Mouse (Mus musculus) lung, embryonic 14.5 days (tissue): ENCODE results near the gene St5. TPM values are rescaled to one million over a fixed set of nuclear protein-coding genes. Genes with fewer than 3 reads are reported as not detected.
A peak's percentile ranks its signal among the peaks of the same experiment; 100 is the strongest.

Experiments
- ATAC-seq: fragments of 200-750 bp; cut with Nextera tagmentation; 2 replicates; pipeline ENCODE4 v1.8.0; 2017; ENCODE audit warnings: mild to moderate bottlenecking, moderate TSS enrichment, moderate library complexity; ENCODE audit not compliant: insufficient read depth
- DNase-seq: peaks from one replicate; pipeline ENCODE4 v3.0.0-alpha.2; 2015
- H3K27ac ChIP-seq: fragments of 300-500 bp; sonication (generic); 2 replicates; pipeline ENCODE4 v1.5.1; 2014; ENCODE audit warnings: low read depth, mild to moderate bottlenecking, moderate library complexity
- H3K27me3 ChIP-seq: fragments of 300-500 bp; sonication (generic); 2 replicates; pipeline ENCODE4 v1.6.1; 2014; ENCODE audit warnings: low read length, control low read depth; ENCODE audit not compliant: insufficient read depth
- H3K36me3 ChIP-seq: fragments of 300-500 bp; sonication (generic); 2 replicates; pipeline ENCODE4 v1.6.1; 2014; ENCODE audit warnings: control low read depth; ENCODE audit not compliant: insufficient read depth
- H3K4me1 ChIP-seq: fragments of 300-500 bp; sonication (generic); 2 replicates; pipeline ENCODE4 v1.6.1; 2014; ENCODE audit warnings: antibody characterized with exemption, control low read depth; ENCODE audit not compliant: insufficient read depth
- H3K4me2 ChIP-seq: fragments of 300-500 bp; sonication (generic); 2 replicates; pipeline ENCODE4 v1.6.1; 2014; ENCODE audit warnings: mild to moderate bottlenecking
- H3K4me3 ChIP-seq: fragments of 300-500 bp; sonication (generic); 2 replicates; pipeline ENCODE4 v1.5.1; 2014; ENCODE audit warnings: low read depth, low read length
- H3K9ac ChIP-seq: fragments of 300-500 bp; sonication (generic); 2 replicates; pipeline ENCODE4 v1.6.1; 2014
- H3K9me3 ChIP-seq: fragments of 300-500 bp; sonication (generic); 2 replicates; pipeline ENCODE4 v1.6.1; 2016; ENCODE audit warnings: low read depth, low read length, control low read depth
- CTCF ChIP-seq: IDR thresholded peaks from 2 replicates; pipeline ENCODE4 v1.5.1; 2016; ENCODE audit warnings: antibody characterized with exemption, low read depth
- WGBS: fragments of 180-500 bp; shearing (Covaris S2); extraction: QIAGEN DNeasy Blood & Tissue Kit; methylation state at CpG from one replicate; pipeline ENCODE4 v1.1.7; 2014; 5-methylcytosine and 5-hydroxymethylcytosine counted together
- polyA plus RNA-seq: library from polyadenylated mRNA; unstranded; fragments of >200 nt; fragmentation: Nextera tagmentation; extraction: Ambion mirVana; gene quantifications from 2 replicates; pipeline ENCODE4 v1.2.1, GENCODE M21; 2014

The St5 gene
- 67.4 and 68.6 TPM in 2 replicates for polyA plus RNA-seq

DNA sequence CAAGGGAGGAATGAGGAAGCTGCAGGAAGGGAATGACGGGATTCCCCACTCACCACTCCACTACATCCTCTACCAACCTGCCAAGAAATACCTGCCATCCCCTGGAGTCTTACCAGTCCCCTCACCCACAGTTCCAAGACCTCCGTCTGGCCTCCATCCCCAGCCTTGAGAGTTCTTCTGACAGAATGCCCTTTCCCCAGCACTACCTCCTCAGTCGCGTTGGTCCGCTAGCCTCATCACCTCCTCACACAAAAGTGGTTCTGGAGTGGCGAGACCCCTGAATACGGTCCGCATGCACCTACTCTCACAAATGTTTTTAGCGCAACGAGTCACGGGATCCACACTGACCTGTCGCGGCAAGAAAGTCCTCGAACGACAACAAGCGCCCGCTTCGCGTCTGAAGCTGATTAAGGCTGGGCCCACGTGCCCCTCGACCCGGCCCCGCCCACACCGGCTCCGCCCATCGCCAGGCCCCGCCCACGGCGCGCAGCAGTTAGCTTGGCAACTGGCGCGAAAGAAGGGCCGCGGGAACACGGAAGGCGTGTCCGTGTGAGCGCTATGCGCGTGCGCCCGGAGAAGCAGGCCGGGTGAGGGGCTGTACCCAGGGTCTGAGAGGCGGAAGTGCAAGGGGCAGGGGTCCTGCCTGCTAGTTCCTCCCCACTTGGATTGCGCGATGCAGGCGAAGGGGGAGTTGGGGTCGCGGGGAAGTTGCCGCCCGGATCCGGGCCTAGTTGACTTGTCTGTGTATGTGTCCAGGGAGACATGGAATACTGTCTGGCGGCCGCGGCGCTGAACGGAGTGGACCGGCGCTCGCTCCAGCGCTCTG is at the start of gene St5, which contains the start of gene Akip1:
St5 (minus strand) TSS at position 416 of the 826 bp plus-strand sequence.
Akip1 (plus strand) TSS at position 501 of the 826 bp plus-strand sequence.
- DNase-seq (peak; percentile 98), ATAC-seq (peak; percentile 95)
- no peaks in the 10 kb centered on the region for H3K27me3 ChIP-seq
- no peaks in the 10 kb centered on the region for H3K9me3 ChIP-seq
- H3K9ac ChIP-seq: peak within 1 kb of the TSS; percentile 60
- peak within 1 kb of the TSS; percentile 87 for H3K27ac ChIP-seq
- WGBS: under 1% methylated on average over 61 of the region's 61 CpGs
- no peaks in the 10 kb centered on the region for H3K36me3 ChIP-seq
- peak within 1 kb of the TSS; percentile 70 for H3K4me3 ChIP-seq
- TF ChIP-seq CTCF: no peak
- peak within 1 kb of the TSS; percentile 82 for H3K4me2 ChIP-seq
- H3K4me1 ChIP-seq: peaks cover 16% of the 10 kb centered on the region; the same call in 1 of the 2 replicates

DNA sequence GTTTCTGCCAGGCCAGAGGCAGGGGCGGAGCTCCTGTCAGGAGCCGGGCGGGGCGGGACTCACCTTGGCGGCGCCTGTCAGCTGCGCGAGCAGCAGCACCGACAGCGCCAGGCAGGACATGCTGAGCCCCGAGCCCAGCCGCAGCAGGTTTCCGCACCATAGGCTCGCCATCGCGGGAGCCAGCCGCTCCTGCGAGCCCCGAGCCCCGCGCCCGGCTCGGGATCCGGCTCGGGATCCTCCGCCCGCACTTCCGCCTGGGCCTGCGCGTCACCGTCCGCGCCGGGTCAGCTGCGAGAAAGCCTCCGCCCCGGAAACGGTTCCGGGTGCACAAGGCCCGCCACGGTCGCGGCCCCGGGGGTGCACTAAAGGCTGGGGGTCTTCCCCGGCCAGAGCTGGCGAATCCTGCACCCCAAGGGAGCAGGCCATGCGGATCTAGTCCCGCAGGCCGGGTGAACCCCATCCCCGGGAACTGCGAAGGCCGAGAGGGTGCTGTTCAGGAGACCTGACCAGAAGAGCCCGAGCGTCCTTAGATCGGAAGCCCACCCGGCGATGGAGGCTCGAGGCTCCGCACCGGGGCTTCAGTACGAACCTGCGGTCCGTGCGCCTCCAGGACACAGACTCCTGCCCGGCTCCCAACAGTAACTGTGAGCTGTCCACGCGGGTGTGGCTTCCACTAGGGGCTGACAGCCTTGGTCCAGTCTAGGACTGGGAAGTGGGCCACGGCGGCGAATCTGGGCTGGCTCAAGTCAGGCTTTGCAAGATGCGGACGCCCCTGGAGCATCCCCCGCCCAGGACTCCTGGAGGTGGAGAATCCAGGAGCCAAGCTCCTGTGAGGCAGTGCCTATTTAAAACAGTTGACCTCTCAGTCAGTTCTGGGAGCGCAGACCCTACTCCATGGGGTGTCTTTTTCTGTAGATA is 48.9 kb upstream of the St5 start, which contains the start of gene Tmem9b:
Tmem9b (minus strand) TSS at position 868 of the 918 bp plus-strand sequence.
- under 1% methylated on average over 74 of the region's 74 CpGs for WGBS
- H3K36me3 ChIP-seq: no peaks in the 10 kb centered on the region
- peak within 1 kb of the TSS; percentile 76 for H3K4me2 ChIP-seq
- H3K9me3 ChIP-seq: no peaks in the 10 kb centered on the region
- peak; percentile 91 for ATAC-seq
- peak; percentile 90 for DNase-seq
- H3K9ac ChIP-seq: peak within 1 kb of the TSS; percentile 92
- H3K4me1 ChIP-seq: no peaks in the 10 kb centered on the region; the same call in 1 of the 2 replicates
- peak within 1 kb of the TSS; percentile 75 for H3K27ac ChIP-seq
- H3K27me3 ChIP-seq: no peaks in the 10 kb centered on the region
- peak within 1 kb of the TSS; percentile 85 for H3K4me3 ChIP-seq
- peak; percentile 32; the same call in 1 of the 2 replicates for TF ChIP-seq CTCF

DNA sequence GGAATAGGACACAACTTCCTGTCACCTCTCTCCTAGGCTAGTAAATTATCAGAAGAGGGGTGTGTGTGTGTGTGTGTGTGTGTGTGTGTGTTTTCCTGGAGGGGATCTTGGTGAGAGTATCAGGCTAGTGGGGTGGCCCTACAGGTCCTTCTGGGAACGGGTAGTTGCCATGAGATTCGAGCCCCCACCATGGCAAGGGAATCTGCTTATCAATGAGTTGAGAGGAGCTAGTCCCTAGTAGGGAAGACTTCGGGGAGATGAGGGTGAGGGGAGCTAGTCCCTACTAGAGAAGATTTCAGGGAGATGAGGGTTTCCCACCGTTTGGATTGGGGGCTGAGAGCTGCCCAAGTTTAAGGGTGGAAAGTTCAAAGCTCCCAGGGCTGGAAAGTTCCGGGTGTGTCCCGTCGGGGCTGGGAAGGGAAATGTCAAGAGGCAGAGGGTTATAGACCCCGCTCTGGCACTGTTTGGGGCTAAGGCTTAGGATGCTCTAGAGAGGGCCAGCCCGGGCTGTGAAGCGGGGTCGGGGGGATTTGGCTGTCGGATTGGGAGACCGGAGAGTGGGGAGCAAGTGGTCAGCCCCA is 48.1 kb upstream of the St5 start:
- H3K4me1 ChIP-seq: no peaks in the 10 kb centered on the region; the same call in 1 of the 2 replicates
- peak overlapping the region; percentile 85 for H3K4me3 ChIP-seq
- H3K27me3 ChIP-seq: no peaks in the 10 kb centered on the region
- peak overlapping the region; percentile 92 for H3K9ac ChIP-seq
- peak overlapping the region; percentile 76 for H3K4me2 ChIP-seq
- DNase-seq: no peak
- ATAC-seq: peak; percentile 2; the same call in 1 of the 2 replicates
- peak overlapping the region; percentile 75 for H3K27ac ChIP-seq
- H3K36me3 ChIP-seq: no peaks in the 10 kb centered on the region
- H3K9me3 ChIP-seq: no peaks in the 10 kb centered on the region
- WGBS: 2% methylated on average over 13 of the region's 13 CpGs
- no peak for TF ChIP-seq CTCF

DNA sequence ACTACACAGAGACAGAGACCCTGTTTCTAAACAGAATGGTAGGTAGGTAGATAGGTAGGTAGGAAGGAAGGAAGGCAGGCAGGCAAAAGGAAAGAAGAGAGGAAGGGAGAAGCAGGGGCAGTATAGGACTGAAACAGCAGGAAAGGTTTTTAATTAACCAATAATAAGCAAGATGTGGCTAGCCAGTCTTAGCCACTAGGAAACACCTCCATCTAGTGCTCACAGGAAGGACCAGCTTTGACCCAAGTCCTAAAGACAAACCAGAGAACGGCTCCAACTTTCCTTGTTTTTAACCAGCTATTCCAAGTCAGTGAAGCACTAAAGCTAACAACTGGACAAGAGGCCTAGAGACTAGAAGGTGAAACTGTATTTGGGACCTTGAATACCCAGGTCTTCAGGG is 44.3 kb upstream of the St5 start:
- H3K36me3 ChIP-seq: peaks cover 11% of the 10 kb centered on the region; the same call in 1 of the 2 replicates
- no peak overlapping the region for H3K4me2 ChIP-seq
- WGBS: 24% methylated on average over 1 of the region's 1 CpGs
- peak; percentile 48 for TF ChIP-seq CTCF
- no peaks in the 10 kb centered on the region for H3K9me3 ChIP-seq
- H3K27me3 ChIP-seq: no peaks in the 10 kb centered on the region
- H3K4me3 ChIP-seq: no peak overlapping the region
- H3K9ac ChIP-seq: no peak overlapping the region
- peak; percentile 46 for DNase-seq
- no peak for ATAC-seq
- no peak overlapping the region for H3K27ac ChIP-seq
- no peaks in the 10 kb centered on the region; the same call in 1 of the 2 replicates for H3K4me1 ChIP-seq

DNA sequence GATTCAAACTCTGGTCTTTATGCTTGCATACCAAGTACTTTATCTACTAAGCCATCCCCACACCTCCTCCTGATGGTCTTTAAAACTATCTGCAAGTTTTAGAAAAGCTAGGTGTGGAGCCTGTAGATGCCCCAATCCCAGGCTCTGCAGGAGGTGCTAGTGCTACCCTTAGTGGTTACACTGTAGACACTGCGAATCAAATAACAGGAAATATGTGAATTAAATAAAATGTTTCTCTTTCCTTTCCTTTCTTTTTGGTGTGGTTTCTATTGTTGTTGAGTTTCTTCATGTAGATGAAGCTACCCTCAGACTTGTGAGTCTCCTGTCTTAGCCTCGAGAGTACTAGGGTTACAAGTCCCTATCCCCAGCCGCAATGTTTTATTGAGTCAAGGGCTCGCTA is 38.3 kb upstream of the St5 start:
- no peak overlapping the region for H3K4me2 ChIP-seq

DNA sequence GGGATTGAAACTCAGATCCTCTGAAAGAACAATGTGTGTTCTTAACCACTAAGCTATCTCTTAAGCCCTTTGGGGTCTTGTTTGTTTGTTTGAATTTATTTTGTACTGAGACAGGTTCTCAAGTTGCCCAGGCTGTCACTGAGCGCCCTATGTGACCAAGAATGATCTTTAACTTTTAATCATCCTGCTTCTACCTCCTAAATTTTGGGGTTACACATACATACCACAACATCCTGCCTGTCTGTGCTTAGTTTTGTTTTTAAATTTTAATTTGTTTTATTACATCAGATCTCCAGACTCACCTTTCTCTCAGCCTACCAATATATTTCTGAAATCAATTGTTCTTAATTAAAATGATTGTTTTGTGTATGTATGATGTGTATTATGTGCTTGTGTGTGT is 37.7 kb upstream of the St5 start:
- Histone ChIP-seq H3K9me3 (no peaks in the 10 kb centered on the region), H3K36me3 (peaks cover 23% of the 10 kb centered on the region; the same call in 1 of the 2 replicates), H3K27ac (peak overlapping the region; percentile 24; the same call in 1 of the 2 replicates), H3K9ac (no peak overlapping the region), H3K4me1 (peaks cover 2% of the 10 kb centered on the region; the same call in 1 of the 2 replicates), H3K4me3 (no peak overlapping the region), H3K27me3 (no peaks in the 10 kb centered on the region), H3K4me2 (no peak overlapping the region)
- WGBS: 80% methylated on average over 1 of the region's 1 CpGs
- no peak for TF ChIP-seq CTCF
- ATAC-seq: no peak
- DNase-seq: no peak

More for the DNA sequence above, 38.3 kb upstream of the St5 start:
- ATAC-seq (no peak), DNase-seq (no peak)
- no peak for TF ChIP-seq CTCF
- no peaks in the 10 kb centered on the region for H3K9me3 ChIP-seq
- no peak overlapping the region for H3K27ac ChIP-seq
- WGBS: 84% methylated on average over 4 of the region's 4 CpGs
- H3K9ac ChIP-seq: no peak overlapping the region
- no peak overlapping the region for H3K4me3 ChIP-seq
- H3K27me3 ChIP-seq: no peaks in the 10 kb centered on the region
- peaks cover 2% of the 10 kb centered on the region; the same call in 1 of the 2 replicates for H3K4me1 ChIP-seq
- H3K36me3 ChIP-seq: peaks cover 16% of the 10 kb centered on the region; the same call in 1 of the 2 replicates
